ENCODE assay signal across 7 mouse cellular contexts in genomic region chr9:75558360-75558759, GRCm38 (mm10). TPM values are rescaled to one million over a fixed set of nuclear protein-coding genes. Genes with fewer than 3 reads are reported as not detected.
DNase-seq lines count a peak whose midpoint lies in the region; ATAC-seq and TF ChIP-seq lines count a peak whose summit lies in the region.

No protein-coding gene starts in this region.

- peak overlapping the region; percentile 96 for H3K27ac ChIP-seq in lung, embryonic 16.5 days (ENCODE audit: low read length)
- H3K27ac ChIP-seq in embryonic fibroblast, embryonic 13.5 days (ENCODE audit: insufficient read depth, low read length), result peak overlapping the region; percentile 86
- no peak overlapping the region for H3K27ac ChIP-seq in limb, embryonic 14.5 days (replicated peaks; ENCODE audit: low read depth, low read length)
- H3K27ac ChIP-seq in stomach, embryonic 15.5 days, result peak overlapping the region; percentile 97

- no peaks in the 10 kb centered on the region for H3K36me3 ChIP-seq in lung, embryonic 16.5 days (ENCODE audit: control insufficient read depth, insufficient read depth, low read length)
- H3K36me3 ChIP-seq in limb, embryonic 14.5 days (ENCODE audit: control insufficient read depth, insufficient read depth, low read length), result no peaks in the 10 kb centered on the region
- no peaks in the 10 kb centered on the region for H3K36me3 ChIP-seq in stomach, embryonic 15.5 days

- peak overlapping the region; percentile 96 for H3K9ac ChIP-seq in lung, embryonic 16.5 days (ENCODE audit: low read length)
- H3K9ac ChIP-seq in limb, embryonic 14.5 days (ENCODE audit: low read depth, low read length, severe bottlenecking), result peak overlapping the region; percentile 78
- peak overlapping the region; percentile 67 for H3K9ac ChIP-seq in stomach, embryonic 15.5 days

- peaks cover 26% of the 10 kb centered on the region for H3K4me1 ChIP-seq in lung, embryonic 16.5 days (replicated peaks; ENCODE audit: control insufficient read depth, insufficient read depth, low read length)
- H3K4me1 ChIP-seq in embryonic fibroblast, embryonic 13.5 days (ENCODE audit: control insufficient read depth, insufficient read depth, low read length), result peaks cover 12% of the 10 kb centered on the region
- H3K4me1 ChIP-seq in limb, embryonic 14.5 days (ENCODE audit: control insufficient read depth, insufficient read depth, low read length), result peaks cover 11% of the 10 kb centered on the region
- peaks cover 13% of the 10 kb centered on the region; the same call in 1 of the 2 replicates for H3K4me1 ChIP-seq in stomach, embryonic 15.5 days

- no peak for DNase-seq in lung, postnatal 14 days
- DNase-seq in limb, embryonic 14.5 days (ENCODE audit: low spot score), result peak; percentile 9
- no peak for DNase-seq in kidney, adult 11 months
- no peak for DNase-seq in urinary bladder, postnatal 25 days (ENCODE audit: low spot score)

- TF ChIP-seq CTCF in embryonic fibroblast, embryonic 13.5 days (IDR thresholded peaks at IDR 0.05; ENCODE audit: borderline replicate concordance, insufficient read depth, low read length), result no peak

- ATAC-seq in lung, embryonic 16.5 days (ENCODE audit: low read depth), result peak; percentile 1; the same call in 1 of the 2 replicates
- no peak for ATAC-seq in limb, embryonic 14.5 days (ENCODE audit: low FRiP score, low read depth)
- ATAC-seq in stomach, embryonic 15.5 days (ENCODE audit: insufficient read depth, low FRiP score, low read depth), result no peak

- no peaks in the 10 kb centered on the region for H3K27me3 ChIP-seq in lung, embryonic 16.5 days (ENCODE audit: control insufficient read depth, insufficient read depth, low read depth, low read length)
- H3K27me3 ChIP-seq in limb, embryonic 14.5 days (ENCODE audit: control insufficient read depth, insufficient read depth, low read length), result no peaks in the 10 kb centered on the region
- no peaks in the 10 kb centered on the region for H3K27me3 ChIP-seq in stomach, embryonic 15.5 days (replicated peaks)

- no peak for TF ChIP-seq POLR2A in embryonic fibroblast, embryonic 13.5 days (IDR thresholded peaks at IDR 0.05; ENCODE audit: low read depth, low read length)
- no peak for TF ChIP-seq POLR2A in limb, embryonic 14.5 days (IDR thresholded peaks at IDR 0.05; ENCODE audit: borderline replicate concordance, extremely low read depth, insufficient read depth, insufficient read length)

- peak overlapping the region; percentile 62 for H3K4me2 ChIP-seq in lung, embryonic 16.5 days (ENCODE audit: low read depth, low read length)
- peak overlapping the region; percentile 83 for H3K4me2 ChIP-seq in limb, embryonic 14.5 days (replicated peaks; ENCODE audit: low read depth, low read length, severe bottlenecking)
- H3K4me2 ChIP-seq in stomach, embryonic 15.5 days, result peak overlapping the region; percentile 69

- WGBS in lung, embryonic 16.5 days, result 12% methylated on average over 3 of the region's 3 CpGs
- 13% methylated on average over 3 of the region's 3 CpGs for WGBS in limb, embryonic 14.5 days
- 13% methylated on average over 3 of the region's 3 CpGs for WGBS in stomach, embryonic 15.5 days

- H3K4me3 ChIP-seq in lung, embryonic 16.5 days (ENCODE audit: low read length), result peak overlapping the region; percentile 96
- peak overlapping the region; percentile 96 for H3K4me3 ChIP-seq in embryonic fibroblast, embryonic 13.5 days (ENCODE audit: insufficient read depth, low read length)
- H3K4me3 ChIP-seq in limb, embryonic 14.5 days (replicated peaks; ENCODE audit: low read length), result peak overlapping the region; percentile 82
- H3K4me3 ChIP-seq in stomach, embryonic 15.5 days (replicated peaks), result peak overlapping the region; percentile 82

- no peaks in the 10 kb centered on the region for H3K9me3 ChIP-seq in lung, embryonic 16.5 days (ENCODE audit: control insufficient read depth, low read length)
- no peaks in the 10 kb centered on the region for H3K9me3 ChIP-seq in limb, embryonic 14.5 days (ENCODE audit: control insufficient read depth, low read length)
- H3K9me3 ChIP-seq in stomach, embryonic 15.5 days, result no peaks in the 10 kb centered on the region

RNA-seq across cellular contexts. Expression of gene Tmod3, which starts 1.1 kb away (rescaled TPM):
- polyA plus RNA-seq in lung, embryonic 16.5 days (2015; fragmentation: Nextera tagmentation; extraction: Ambion mirVana), result 177 and 185 TPM in 2 replicates
- polyA plus RNA-seq in embryonic fibroblast, embryonic 13.5 days (2011; ENCODE audit: insufficient read length, low read depth, missing spikeins), result 71.0 and 76.6 TPM in 2 replicates
- polyA plus RNA-seq in limb, embryonic 14.5 days (2012; rRNA removed), result 41.4 and 48.8 TPM in 2 replicates
- polyA plus RNA-seq in limb, embryonic 14.5 days (2014; fragmentation: Nextera tagmentation; extraction: Ambion mirVana), result 120 and 121 TPM in 2 replicates
- polyA plus RNA-seq in stomach, embryonic 15.5 days (2015; fragmentation: Nextera tagmentation; extraction: Ambion mirVana), result 138 and 153 TPM in 2 replicates

RNA-seq across cellular contexts. Expression of gene Tmod2, which starts 52.8 kb away (rescaled TPM):
- polyA plus RNA-seq in lung, embryonic 16.5 days (2015; fragmentation: Nextera tagmentation; extraction: Ambion mirVana), result 8.7 and 9.2 TPM in 2 replicates
- polyA plus RNA-seq in embryonic fibroblast, embryonic 13.5 days (2011; ENCODE audit: insufficient read length, low read depth, missing spikeins), result 3.6 and 8.0 TPM in 2 replicates
- 5.7 and 5.9 TPM in 2 replicates for polyA plus RNA-seq in limb, embryonic 14.5 days (2012; rRNA removed)
- polyA plus RNA-seq in limb, embryonic 14.5 days (2014; fragmentation: Nextera tagmentation; extraction: Ambion mirVana), result 18.8 and 21.1 TPM in 2 replicates
- 18.1 and 19.9 TPM in 2 replicates for polyA plus RNA-seq in stomach, embryonic 15.5 days (2015; fragmentation: Nextera tagmentation; extraction: Ambion mirVana)
